Mouse (Mus musculus) heart, adult 8-10 months (tissue): ENCODE data around the gene Plekhg2. TPM values are rescaled to one million over a fixed set of nuclear protein-coding genes. Genes with fewer than 3 reads are reported as not detected.
A peak's percentile ranks its signal among the peaks of the same experiment; 100 is the strongest.

ENCODE experiments used
- DNase-seq: peaks from one replicate; pipeline ENCODE4 v3.0.0; 2022; ENCODE audit warnings: low spot score
- total RNA-seq, 4 experiments: library from RNA; stranded (reverse); gene quantifications; 2 replicates each; pipeline ENCODE4 v1.2.4; 2022

Gene Plekhg2
- total RNA-seq, 4 experiments from 2014 or later: 8.9 to 13.2 (median 11.2) TPM

DNA sequence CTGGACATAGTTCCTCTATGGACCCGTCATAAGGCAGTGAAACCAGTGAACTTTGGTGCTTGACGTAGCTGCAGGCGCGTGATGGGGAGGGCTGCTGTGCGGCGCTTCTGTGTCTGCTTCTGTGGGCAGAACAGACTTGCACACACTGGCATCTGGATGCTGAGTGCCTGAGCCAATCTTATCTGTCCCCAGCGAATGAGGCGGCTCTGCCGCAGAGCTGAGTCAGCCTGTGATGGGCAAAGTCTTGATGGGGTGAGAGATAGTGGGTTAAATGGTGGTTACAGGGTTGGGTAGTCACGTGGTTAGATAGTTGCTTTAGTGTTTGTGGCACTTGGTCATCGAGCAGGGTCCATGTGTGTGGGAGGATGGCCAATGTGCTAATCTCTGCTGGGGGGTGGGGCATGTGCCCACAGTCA, 10.6 kb upstream of the Plekhg2 start:
- DNase-seq: peak; percentile 66

DNA sequence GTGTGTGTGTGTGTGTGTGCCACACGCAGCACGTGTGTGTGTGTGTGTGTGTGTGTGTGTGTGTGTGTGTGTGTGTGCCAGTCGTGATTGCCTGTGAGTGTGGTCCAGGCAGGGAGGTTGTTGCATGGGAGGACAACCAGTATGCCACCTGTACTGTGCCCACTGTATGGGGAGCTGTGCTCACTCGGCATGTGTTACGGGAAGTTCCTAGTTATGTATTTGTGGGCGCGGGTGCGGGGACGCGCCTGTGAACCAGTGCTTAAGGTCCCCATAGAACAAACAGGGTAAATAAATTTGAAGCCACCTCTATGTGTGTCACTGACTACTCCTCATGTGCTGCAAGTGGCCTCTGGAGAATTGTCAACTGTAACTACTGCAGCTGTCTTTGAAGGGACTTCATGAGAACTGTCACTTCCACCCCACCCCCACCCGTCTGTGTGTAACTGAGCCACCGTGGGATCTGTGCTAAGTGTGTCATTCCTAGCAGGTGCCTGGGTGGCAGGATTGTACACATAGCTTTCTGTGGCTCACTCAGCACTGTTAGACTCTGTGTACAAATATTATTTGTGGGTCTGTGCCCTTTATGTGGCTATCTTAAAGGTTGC, 10.1 kb upstream of the Plekhg2 start:
- DNase-seq: peak; percentile 26

DNA sequence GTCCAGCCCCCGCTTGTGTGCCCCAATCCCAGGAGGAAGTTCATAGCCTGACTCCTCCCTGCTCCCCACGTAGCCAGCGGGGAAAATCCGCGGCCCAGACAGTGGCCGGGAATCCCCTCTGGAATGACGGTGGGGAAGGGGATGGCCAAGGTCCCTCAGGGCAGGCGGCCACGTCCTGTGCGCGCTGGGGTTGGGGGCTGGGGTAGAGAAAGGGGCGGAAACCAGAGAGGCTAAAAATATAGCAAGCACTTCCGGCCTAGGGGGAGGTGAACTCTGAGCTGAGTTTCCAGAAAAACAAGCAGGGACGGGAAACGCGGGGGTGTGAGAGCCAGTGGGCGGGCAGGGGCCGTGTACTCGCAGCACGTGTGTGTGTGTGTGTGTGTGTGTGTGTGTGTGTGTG, 9.5 kb upstream of the Plekhg2 start:
- peak; percentile 94 for DNase-seq

DNA sequence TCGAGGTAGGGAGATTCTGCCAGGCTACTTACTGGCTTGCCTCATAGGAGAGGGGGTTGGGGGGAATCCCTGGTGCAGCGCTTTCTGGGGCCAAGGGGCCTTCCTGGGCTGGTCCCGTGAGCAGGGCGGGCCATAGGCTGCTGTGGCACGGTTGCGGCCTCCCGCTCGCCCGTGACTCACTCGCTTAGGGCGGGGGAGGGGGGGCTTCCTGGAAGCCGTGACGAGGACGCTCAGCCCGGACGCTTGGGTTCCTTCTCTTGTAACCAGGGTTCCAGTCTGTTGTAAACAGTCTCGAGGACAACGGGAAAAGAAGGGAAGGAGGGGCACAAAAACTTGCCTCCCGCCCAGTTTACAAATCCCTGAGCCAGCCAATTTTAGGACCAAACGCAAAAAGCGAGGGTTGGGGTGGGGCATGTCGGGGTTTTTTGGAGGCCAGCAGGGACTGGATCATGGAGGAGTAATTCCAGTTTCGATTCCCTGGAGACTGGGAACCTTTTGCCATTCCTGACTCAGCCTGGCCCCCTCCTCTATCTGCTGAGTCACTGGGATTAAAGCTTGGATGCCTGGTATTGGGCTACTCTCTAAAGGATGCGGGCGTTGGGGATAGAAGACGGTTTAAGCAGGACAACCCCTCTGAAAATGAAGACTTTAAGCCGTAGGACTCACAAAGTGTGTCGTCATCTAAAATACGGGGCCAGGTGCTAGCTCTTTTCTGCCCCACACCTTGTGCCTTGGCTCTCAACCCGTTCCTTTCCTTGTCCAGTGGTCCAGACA, 8.8 kb upstream of the Plekhg2 start:
- peak; percentile 92 for DNase-seq

DNA sequence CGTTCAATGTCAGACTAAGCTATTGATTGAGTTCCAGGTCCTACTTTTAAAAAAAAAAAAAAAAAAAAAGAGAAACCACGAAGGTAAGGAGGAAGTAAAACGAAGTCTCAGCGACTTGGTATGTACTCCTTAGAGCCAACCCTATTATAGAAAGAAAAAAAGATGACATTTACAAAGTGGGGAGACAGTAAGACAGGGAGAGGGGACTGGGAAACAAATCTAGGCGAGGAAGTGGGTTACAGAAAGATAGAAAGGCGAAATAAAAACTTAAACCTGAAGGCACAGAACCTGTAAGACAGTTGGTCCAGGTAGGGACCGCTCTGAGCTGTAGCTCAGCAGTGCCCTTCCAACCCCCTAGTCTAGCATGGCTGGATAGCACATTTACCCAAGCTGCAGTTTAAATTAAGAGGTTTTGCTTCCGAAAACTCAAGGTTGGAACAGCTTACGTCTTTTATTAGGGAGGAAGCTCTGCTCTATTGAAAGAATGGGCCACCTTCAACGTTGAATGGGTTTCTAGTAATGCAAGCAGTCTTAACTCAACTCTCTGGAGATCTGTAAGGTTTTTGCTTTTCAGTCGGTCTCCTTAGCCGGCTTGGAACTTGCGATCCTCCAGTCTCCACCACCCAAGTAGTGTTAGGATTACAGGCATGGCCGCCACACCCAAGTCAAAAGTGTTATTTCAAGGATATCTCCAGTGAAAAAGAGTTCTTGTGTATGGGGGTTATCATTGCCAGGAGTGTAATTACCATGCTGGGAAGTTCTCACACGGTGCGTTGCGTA, 8.0 kb upstream of the Plekhg2 start, which contains the start of gene Zfp36:
Gene Zfp36, minus strand, starts transcription at position 17 of the 780 bp plus-strand sequence.
- no peak for DNase-seq

DNA sequence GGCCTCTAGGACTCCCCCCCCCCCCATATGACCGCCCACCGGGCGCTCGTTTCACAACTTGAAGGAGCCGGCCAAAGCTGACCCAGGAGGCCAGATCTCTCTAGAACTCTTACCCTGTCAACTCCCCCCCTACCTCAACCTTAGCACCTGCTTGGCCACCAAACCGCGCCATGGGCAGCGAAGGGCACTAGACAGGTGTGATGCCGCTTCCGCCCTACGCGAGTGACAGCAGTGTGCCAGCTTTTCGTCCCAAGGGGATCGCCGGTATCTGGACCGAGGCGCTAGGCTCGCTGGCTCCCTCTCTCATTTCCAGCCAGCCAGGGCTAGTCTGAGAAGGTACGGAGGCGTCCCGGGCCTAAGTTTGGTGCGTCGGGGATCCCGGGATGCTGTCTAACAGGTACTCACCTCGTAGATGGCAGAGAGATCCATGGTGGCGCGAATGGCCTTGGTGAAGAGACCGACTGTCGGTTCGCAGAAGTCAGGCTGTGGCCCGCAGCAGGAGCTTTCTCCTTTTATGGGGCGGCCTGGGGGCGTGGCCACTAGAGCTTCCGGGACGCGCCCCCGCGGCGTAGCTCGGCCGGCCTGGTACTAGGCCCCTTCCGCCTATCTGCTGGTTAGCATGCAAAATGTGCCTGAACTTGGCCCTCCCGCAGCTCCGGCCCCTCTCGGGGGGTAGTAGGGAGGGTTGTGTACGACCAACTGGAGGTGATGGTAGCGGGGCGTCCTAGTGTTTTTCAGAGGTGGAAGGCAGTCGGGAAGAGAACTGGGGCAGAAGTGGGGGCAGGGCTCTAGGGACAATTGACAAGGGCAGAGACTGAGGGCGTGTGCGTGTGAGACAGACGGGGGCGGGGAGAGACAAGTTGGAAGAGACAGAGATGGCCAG, 6.6 kb upstream of the Plekhg2 start:
- DNase-seq: peak; percentile 96

DNA sequence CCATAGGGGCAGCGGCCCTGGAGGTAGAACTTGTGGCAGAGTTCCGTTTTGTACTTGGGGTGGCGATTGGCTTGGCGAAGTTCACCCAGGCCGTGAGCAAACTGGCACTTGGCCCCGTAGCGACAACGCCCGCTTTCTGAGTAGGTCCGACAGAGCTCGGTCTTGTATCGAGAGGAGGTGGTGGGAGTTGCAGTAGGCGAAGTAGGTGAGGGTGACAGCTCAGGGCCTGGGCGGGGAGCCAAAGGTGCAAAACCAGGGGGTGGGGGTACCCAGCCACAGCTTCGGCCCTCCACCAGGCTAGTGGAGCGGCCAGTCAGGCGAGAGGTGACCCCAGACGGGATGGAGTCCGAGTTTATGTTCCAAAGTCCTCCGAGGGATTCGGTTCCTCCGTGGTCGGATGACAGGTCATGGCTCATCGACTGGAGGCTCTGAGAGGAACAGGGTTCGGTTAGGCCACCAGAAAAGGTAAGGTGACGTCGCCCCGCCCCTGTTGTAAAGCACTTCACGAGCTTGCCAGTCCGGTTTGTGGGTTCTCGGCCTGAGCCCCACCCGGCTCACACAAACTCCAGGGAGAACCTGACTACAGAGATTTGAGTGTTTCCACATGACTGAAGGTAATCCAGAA, 5.8 kb upstream of the Plekhg2 start:
- peak; percentile 65 for DNase-seq

DNA sequence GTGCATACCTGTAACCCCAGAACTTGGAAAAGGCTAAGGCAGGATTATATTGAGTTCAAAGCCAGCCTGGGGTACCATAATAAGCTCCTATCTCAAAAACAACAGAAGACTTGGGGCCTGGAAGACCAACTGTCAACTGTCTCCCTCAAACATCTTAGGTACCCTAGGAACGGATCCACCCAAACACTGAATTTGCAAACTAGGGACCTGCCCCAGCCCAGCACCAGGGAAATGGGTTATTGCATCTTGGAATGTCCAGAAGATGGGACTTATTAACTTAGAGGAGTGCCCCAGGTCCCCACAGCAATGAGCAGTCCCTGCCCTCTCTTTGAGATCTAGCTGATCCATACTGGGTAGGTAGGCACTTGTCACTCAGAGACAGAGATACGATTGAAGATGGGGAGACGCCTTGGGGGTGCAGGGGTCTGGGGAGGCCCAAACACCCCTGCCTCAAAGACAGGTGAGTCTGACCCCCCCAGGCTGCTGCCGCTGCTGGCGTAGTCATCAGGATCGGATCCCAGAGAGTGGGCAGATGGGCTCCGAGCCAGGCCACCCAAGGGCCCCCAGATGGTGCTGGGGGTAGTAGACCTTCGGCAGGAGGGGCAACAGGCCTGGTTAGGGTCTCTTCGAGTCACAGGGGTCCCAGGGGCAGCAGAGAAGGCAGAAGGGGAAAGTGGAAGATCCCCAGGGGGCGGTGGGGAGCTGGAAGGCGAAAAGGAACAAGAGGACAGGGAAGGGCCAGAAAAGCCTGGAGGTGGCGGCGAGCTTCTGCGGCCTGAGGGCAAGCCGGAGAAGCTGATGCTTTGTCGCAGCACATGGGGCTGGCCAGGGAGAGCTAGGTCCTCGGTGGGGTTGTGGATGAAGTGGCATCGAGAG, 5.0 kb upstream of the Plekhg2 start:
- peak; percentile 46 for DNase-seq

DNA sequence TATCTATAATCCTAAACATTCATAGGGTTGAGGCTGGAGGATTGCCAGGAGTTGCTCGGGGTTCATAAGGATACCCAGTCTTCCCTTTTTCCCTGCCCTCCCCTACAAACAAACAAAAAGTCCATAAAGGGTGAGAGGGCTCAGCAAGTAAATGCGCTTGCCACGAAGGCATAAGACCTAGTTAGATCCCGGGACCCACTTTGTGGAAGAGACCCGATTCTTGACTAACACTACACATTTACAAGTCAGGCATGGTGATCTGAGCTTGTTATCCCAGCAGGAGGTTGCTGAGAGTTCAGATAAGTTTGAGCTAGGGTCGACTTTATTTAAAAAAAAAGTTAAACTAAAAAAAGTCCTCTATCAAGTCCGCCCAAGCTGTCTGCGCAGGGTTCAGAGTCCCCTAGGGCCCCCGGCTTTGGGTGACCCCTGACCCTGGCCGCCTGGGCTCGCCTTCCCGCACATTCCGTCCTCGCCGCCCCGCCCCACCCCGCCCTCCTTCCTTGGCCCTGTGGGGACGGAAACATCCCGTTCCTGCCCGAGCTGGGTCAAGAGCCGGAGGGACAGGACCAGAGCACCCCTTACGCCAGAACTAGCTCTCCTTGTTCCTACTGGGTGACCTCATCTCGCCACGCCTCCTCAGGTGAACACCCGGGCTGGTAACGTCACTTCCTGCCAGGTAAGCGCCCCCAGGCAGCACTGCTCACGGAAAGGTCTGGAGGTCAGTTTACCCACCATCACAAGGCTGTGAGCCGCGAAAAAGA, 3.8 kb upstream of the Plekhg2 start:
- DNase-seq: peak; percentile 92

DNA sequence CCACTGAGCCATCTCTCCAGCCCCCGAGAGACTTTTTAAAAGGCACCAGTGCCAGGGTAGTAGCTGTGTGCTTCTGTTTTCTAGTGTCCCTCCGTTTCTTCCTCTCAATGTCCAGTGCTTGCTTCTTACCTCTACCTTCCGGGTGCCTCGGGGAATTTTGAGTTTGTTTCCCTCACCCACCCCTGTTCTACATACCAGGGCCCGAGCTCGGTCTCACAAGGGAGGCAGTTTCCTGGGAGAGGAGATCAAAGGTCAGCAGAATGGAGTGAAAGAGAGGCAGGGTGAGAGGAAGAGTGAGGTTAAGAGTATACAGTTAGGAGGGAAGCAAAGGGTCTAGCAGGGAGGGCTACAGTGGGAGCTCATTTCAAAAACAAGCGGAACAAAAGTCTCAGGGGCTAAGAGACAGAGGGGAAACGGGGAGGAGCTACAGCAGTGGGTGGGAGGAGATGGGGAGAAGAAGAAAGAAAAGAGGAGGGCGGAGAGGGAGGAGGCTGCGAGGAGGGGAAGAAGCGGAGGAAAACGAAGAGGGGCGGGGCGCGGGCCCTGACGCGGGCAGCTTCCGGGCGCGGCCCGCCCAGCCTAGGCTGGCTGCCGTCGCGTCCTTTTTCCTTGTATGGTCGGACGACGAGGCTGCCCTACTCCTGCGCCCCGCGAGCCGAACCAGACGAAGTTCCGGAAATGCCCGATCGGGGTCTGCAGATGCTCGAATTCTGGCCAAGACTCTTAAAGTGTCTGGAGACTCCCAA, 3.0 kb upstream of the Plekhg2 start:
- DNase-seq: peak; percentile 92

DNA sequence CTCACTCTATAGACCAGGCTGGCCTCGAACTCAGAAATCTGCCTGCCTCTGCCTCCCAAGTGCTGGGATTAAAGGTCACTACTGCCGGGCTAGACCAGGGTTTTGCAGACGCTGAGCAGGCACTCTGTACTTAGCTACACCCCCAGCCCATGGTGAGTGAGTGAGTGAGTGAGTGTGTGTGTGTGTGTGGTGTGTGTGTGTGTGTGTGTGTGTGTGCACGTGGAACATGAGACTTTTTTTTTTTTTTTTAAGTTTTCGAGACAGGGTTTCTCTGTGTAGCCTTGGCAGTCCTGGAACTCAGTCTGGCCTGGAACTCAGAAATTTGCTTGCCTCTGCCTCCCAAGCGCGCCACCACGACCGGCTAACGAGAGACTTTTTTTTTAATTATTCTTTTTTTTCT, 2.2 kb upstream of the Plekhg2 start:
- no peak for DNase-seq

DNA sequence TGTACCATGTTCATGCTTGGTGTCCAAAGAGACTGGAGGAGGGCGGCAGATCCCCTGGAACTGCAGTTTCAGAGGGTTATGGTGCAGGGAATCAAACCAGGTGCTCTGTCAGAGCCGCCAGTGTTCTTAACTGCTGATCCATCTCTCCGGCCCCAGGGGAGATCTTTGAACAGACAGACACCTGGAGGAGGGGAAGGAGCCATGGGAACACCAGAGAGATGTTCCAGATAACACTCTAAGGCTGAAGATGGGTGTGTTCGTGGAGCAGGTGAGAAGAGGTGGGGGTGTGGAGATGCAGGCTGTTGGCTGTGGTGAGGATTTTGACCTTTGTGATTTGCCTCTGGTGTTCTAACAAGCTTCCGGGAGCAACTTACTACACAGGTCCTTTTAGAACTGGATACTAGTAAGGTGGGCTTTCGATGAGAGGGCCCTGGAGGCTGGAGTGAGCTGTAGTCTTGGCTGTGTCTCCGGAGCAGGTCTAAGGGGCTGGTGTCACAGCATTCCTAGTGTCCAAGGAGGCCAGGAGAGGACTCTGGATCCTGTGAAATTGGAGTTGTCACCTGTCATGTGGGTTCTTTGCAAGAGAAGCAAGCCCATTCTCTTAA, 1.6 kb upstream of the Plekhg2 start:
- no peak for DNase-seq

DNA sequence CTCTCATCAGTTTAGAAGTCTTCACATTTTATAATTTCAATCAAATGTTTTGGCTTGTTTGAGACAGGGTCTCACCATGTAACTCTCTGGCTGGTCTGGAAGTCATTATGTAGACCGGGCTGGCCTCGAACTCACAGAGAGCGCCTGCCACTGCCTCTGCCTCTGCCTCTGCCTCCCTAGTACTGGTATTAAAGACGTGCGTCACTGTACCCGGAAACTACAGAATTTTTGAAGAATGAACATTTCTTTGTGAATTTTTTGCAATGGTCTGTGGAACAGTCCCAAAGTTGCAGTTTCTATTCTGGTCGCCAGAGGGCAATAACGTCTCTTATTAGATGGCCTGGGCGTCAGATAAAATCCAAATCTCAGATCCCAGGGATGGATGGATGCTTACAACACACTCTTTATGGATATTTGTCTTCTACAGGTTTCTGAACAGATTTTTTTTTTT, 757 bp upstream of the Plekhg2 start:
- DNase-seq: peak; percentile 91

DNA sequence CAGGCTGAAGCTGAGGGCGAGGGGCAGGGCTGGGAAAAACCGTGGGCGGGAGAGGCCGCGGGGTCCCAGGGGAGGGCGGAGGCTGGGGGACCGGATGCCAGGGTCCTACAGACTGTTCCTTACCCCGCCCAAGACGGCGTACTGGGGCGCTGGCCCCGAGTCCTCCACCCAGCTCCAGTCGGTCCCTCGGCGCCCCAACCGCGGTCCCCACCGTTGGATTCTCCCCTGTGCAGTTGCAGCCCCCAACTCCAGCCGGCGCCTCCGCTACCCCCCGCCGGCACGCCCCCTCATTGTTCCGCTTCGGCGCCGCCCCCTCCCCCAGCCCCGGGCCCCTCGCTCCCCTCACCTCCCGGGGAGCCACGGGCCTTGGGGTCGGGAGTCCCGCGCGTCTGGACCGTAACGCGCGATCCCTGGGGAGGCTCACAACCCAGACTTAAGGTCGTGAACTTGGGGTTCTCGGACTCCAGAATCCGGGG, 847 bp downstream of the Plekhg2 start:
- peak; percentile 76 for DNase-seq

DNA sequence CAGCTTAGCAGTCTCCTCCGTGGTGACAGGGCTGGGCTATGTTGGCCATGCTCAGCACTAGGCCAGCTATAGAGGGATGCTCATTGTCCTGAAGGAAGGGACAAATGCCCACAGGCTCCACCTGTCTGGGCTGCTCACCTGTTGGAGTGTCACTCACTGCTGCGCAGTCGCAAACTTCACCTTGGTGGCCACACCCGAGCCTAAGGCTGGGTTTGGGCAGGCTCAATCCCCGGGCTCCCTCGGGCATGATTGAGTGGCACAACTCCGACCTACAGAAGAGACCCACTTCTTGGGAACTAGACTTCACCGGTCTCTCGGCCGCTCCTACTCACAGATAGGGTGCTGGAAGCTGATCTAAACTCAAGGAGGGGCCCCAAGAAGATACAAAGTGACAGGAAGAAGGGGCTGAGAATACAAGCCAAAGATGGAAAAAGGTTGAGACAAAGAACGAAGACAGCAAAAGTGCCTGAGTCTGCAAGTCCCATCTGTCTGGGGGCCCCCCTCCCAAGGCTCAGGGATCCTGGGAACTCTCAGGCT, 1.4 kb downstream of the Plekhg2 start:
- no peak for DNase-seq

DNA sequence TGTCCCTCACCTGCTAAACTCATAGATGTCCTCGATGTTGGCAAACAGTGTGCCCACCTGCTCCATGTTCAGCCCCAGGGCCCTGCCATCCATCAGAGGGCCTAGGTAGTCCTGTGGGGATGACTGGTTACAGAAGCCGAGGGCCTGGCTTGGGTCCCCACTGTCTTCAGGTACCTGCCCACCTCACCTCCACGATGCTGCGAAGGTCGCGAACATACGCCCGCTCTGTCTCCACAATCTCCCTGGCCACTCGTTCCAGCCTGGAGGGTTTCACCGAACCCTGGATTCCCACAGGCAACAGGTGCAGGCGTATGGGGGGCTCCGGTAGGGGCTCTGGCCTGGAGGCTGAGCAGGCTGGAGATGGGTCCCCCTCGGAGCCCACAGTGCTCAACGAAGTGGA, 2.3 kb downstream of the Plekhg2 start:
- no peak for DNase-seq

DNA sequence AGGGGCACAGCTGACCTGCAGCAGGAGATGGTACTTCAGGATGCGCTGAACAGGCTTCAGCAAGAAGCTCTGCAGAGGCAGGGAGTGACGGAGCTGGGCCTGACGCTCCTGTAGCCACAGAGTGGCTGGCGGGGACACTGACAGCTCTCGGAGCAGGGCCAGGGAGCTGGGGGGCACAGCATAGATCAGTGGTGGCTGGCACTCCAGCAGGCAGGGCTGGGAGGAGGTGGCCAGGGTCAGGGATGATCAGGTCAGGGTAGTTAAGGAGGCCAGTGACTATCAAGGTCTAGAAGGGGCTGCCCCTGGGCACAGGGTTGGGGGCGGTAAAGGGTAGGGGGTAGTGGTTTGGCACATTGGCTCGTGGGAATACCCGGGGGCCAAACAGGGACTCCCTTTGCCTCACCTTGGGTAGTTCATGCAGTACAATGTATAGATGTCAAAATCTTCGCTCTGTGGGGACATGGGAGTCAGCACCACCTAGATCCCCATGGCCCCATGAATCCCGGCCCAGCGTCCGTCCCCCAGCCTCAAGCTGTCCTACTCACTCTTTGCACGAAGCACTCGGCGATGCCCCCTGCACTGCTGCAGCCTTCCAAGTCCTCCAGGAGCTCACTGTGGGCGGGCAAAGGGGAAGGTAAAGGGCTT, 4.0 kb downstream of the Plekhg2 start:
- DNase-seq: no peak
